Mouse (Mus musculus) C2C12 (cell line): ENCODE data around the gene Hes3. TPM values are rescaled to one million over a fixed set of nuclear protein-coding genes. Genes with fewer than 3 reads are reported as not detected.

ENCODE experiments used
- H3K27me3 ChIP-seq: one replicate; pipeline ENCODE4 v1.6.1; 2011; ENCODE audit not compliant: control insufficient read depth, insufficient read depth, insufficient read length
- H3K36me3 ChIP-seq: one replicate; pipeline ENCODE4 v1.6.1; 2011; ENCODE audit not compliant: control insufficient read depth, insufficient read depth
- H3K4me3 ChIP-seq: one replicate; pipeline ENCODE4 v1.5.1; 2011; ENCODE audit warnings: mild to moderate bottlenecking, control low read depth; ENCODE audit not compliant: poor library complexity, insufficient read depth, severe bottlenecking
- H3K79me2 ChIP-seq: one replicate; pipeline ENCODE4 v1.6.1; 2011; ENCODE audit not compliant: control insufficient read depth, insufficient read depth
- H3K79me3 ChIP-seq: one replicate; pipeline ENCODE4 v1.6.1; 2011; ENCODE audit warnings: low read depth, control low read depth
- H3ac ChIP-seq: one replicate; pipeline ENCODE3; 2011; ENCODE audit warnings: low read depth; ENCODE audit not compliant: control insufficient read depth, insufficient read length
- CEBPB ChIP-seq: IDR thresholded peaks from one replicate; pipeline ENCODE4 v1.6.1; 2011; ENCODE audit warnings: low read depth, mild to moderate bottlenecking, control low read depth, moderate library complexity
- CTCF ChIP-seq: IDR thresholded peaks from one replicate; pipeline ENCODE4 v1.5.1; 2011; ENCODE audit not compliant: control insufficient read depth, insufficient read depth, insufficient read length
- FOSL1 ChIP-seq: IDR thresholded peaks from one replicate; pipeline ENCODE4 v1.8.0; 2011; ENCODE audit warnings: mild to moderate bottlenecking, low read length; ENCODE audit not compliant: poor library complexity, insufficient read depth, severe bottlenecking
- MAX ChIP-seq: IDR thresholded peaks from one replicate; pipeline ENCODE4 v1.6.1; 2011; ENCODE audit warnings: mild to moderate bottlenecking, control low read depth
- MYOD1 ChIP-seq: IDR thresholded peaks from one replicate; pipeline ENCODE4 v1.6.1; 2011; ENCODE audit warnings: low read depth; ENCODE audit not compliant: control insufficient read depth, insufficient read length
- MYOG ChIP-seq: IDR thresholded peaks from one replicate; pipeline ENCODE4 v1.6.1; 2011; ENCODE audit not compliant: control insufficient read depth, insufficient read length; ENCODE audit errors: extremely low read depth
- USF1 ChIP-seq: IDR thresholded peaks from one replicate; pipeline ENCODE4 v1.6.1; 2011; ENCODE audit warnings: low read depth, mild to moderate bottlenecking, control low read depth, moderate library complexity
- polyA plus RNA-seq: library from polyadenylated mRNA; unstranded; fragments of >200 nt; fragmentation: generic; extraction: Trizol; gene quantifications from one replicate; pipeline ENCODE4 v1.2.1, GENCODE M21; 2012; ENCODE audit warnings: missing spikeins

The Hes3 gene
- polyA plus RNA-seq, 1 experiment, result not detected

DNA sequence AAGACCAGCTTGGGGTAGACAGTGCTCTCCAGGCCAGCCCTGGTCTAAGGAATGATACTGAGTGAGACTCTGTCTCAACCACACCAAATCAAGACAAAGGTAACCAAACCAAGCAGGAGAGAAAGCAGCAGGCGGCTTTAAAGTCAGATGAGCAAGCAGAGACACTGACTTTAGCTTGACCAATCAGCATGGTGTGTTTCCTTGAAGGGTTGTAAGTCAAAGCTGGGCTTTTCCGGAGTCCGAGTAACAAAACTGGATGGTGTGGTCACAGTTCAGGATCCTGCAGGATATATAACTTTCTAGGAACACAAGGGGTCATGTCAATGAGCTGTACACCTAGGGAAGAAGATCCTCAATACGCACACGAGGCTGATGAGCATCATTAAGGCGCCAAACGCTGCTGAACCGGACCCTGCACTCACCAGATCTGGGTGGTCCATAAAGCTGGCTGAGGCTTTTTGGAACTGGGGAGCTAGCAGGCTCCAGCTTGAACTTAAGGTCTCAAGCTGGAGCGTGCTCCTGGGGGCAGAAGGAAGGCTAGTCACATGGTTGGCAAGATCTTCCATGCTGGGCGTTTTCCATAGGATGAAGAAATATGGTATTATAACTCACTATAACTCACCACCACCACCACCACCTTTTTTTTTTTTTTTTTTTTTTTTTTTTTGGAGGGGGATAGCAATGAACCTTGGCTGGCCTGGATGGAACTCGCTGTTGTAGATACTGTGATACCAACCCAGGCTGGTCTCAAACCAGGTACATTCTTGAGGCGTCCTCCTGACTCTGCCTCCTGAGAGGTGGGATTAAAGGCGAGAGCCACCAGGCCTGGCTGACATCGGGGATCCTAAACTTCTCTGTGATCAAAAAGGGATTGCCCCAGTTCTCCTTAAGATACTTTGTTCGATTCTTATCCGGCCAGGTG lies 33.4 kb upstream of the Hes3 start:
- Histone ChIP-seq H3K79me3 (peaks cover 40% of the 10 kb centered on the region), H3K27me3 (no peaks in the 10 kb centered on the region), H3ac (no peak overlapping the region), H3K4me3 (peak overlapping the region; percentile 24), H3K79me2 (peaks cover 43% of the 10 kb centered on the region), H3K36me3 (peaks cover 30% of the 10 kb centered on the region)
- TF ChIP-seq CEBPB (no peak), MYOD1 (no peak)

DNA sequence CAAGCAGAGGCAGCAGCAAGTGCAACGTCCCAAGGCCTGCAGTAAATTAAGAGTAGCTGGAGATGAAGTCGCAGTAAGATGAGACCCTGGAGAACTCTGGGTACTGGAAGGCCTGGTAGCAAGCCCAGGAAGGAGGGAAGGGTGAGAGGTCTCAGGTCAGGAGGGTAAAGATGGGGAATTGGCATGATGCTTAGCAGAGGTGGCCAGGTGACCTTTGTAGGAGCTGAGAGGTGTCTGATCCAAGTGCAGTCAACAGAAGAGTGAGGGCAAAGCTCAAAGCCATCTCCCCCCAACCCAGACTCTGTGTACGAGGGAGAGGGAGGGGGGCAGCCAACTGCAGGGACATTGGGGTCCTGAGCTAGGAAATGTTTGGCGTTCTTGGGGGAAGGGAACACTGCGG lies 30.0 kb upstream of the Hes3 start:
- no peak for TF ChIP-seq MAX
- no peak for TF ChIP-seq MYOD1
- no peak for TF ChIP-seq USF1
- TF ChIP-seq CTCF, result no peak
- TF ChIP-seq FOSL1, result no peak
- no peak for TF ChIP-seq CEBPB
- no peak for TF ChIP-seq MYOG
- Histone ChIP-seq H3ac (no peak overlapping the region), H3K36me3 (no peaks in the 10 kb centered on the region), H3K4me3 (no peak overlapping the region), H3K79me3 (peaks cover 7% of the 10 kb centered on the region), H3K27me3 (peaks cover 3% of the 10 kb centered on the region), H3K79me2 (peaks cover 9% of the 10 kb centered on the region)

DNA sequence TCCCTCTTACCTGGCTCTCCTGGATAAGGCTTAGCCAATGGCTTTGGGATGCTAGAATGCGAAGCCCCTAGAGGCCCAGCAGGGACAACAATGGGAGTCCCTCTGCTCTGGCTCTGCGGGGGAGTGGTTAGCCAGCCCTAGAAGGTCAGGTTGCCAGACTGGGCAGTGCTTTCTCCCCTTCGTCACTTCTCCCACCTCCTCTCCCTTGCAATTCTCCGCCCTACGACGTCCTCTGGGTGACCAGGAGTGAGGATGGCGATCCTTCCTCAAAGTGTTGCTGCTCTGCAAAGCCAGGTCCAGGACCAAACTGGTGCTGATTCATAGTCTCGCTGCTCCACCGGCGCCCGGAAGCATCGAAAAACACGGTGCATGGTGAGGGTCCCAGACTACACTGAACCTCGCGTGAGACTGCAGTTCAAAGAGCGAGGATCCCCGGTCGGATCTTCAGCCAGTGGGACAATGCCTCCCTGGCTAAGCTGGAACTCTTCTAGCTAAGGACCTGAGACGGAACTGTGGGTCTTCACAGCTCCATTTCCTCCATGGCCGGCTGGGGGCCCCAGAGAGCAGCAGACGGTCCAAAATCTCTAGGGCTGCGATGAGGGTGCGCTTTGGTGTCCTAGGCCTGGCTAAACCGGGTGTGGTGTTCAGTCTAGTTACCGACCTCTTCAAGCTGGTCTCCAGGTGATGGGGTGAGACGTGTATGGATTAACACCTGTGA lies 27.2 kb upstream of the Hes3 start, which contains the start of gene Rnf207:
Gene Rnf207 (minus strand): TSS at position 477 of the 718 bp plus-strand sequence.
- Histone ChIP-seq H3K79me3 (no peaks in the 10 kb centered on the region), H3K79me2 (no peaks in the 10 kb centered on the region), H3K4me3 (no peak within 1 kb of the TSS), H3K27me3 (peaks cover 23% of the 10 kb centered on the region), H3ac (peak within 1 kb of the TSS; percentile 14), H3K36me3 (no peaks in the 10 kb centered on the region)
- TF ChIP-seq CEBPB (no peak), CTCF (peak; percentile 49)

DNA sequence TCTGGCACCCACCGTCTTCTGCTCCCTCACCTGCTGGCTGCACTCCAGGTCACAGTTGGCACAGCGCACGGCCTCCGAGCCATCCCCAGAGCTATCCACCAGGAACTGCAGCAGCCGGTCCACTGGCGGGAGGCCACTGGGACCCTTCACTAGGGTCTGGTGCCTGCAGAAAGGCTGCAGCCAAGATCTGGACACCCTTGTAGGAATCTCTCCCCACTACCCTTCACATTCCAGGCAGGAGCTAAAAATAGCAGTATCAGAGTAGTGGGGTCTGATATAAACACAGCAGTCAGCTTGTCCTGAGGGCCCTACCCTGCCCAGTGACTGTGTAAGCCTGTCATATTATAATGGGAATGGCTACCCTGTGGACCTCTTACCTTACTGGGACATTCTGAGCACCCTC lies 26.2 kb upstream of the Hes3 start:
- no peaks in the 10 kb centered on the region for H3K79me3 ChIP-seq
- TF ChIP-seq MYOD1 (no peak), MYOG (no peak), USF1 (no peak), FOSL1 (no peak), CEBPB (no peak), CTCF (no peak), MAX (no peak)
- H3K36me3 ChIP-seq, result no peaks in the 10 kb centered on the region
- H3K4me3 ChIP-seq, result no peak overlapping the region
- H3K27me3 ChIP-seq, result peaks cover 23% of the 10 kb centered on the region
- H3ac ChIP-seq, result no peak overlapping the region
- no peaks in the 10 kb centered on the region for H3K79me2 ChIP-seq

DNA sequence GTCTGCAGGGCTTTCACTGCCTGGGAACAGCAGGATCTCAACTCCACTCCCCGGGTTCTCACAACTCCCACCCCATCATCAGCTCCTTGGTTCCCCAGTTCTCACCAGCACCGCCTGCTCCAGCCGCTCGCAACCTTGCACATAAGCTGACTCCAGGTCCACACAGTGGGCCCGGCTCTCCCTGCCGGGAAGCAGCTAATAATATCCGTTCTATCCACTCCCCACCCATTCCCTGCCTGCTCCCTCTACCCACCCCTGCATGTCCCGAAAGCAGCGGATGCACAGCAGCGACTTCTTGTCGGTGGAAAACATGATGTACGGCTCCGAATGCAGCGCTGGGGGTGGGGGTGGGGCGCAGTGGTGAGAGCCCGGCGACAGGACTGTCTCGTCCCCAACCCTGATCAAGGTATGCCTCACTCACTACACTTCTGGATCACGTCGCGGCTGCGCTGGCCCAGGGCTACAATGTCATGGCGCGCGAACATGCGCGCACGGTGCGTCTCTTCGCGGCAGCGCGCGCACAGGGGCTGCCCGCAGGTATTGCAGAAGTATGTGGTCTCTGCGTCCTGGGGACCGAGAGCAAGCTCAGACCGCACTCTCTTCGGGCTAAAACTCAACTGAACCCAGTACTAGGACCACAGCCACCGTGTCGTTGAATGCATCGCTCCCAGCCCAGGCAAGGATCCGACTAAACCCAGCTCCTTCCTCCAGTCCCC lies 24.2 kb upstream of the Hes3 start:
- H3K79me3 ChIP-seq, result no peaks in the 10 kb centered on the region
- no peaks in the 10 kb centered on the region for H3K79me2 ChIP-seq
- peaks cover 23% of the 10 kb centered on the region for H3K27me3 ChIP-seq
- TF ChIP-seq MAX, result no peak
- no peak for TF ChIP-seq CTCF
- no peak for TF ChIP-seq MYOG
- no peak for TF ChIP-seq USF1
- no peak for TF ChIP-seq FOSL1
- TF ChIP-seq CEBPB, result no peak
- TF ChIP-seq MYOD1, result no peak
- no peak overlapping the region for H3ac ChIP-seq
- H3K4me3 ChIP-seq, result no peak overlapping the region
- H3K36me3 ChIP-seq, result no peaks in the 10 kb centered on the region

DNA sequence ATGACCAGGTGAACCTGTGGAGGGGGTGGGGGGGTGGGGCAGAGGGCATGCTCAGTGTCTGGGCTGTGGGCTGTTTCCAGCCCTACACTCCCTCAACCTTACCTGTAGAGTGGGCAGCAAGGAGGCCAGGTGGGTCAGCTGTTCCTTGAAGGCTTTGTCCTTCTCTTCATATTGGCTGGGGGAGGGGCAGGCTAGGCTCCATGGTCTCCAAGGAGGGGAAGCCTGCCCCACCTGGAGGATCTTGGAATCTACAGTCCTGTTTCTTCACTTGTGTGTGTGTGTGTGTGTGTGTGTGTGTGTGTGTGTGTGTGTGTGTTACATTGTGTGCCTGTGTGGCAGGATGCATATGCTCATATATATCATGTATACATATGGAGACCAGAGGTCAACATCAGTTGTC lies 22.5 kb upstream of the Hes3 start:
- no peaks in the 10 kb centered on the region for H3K79me2 ChIP-seq
- no peak for TF ChIP-seq FOSL1
- no peak for TF ChIP-seq MAX
- TF ChIP-seq CTCF, result no peak
- TF ChIP-seq MYOD1, result no peak
- TF ChIP-seq USF1, result no peak
- TF ChIP-seq CEBPB, result no peak
- H3ac ChIP-seq, result no peak overlapping the region
- H3K36me3 ChIP-seq, result no peaks in the 10 kb centered on the region
- no peaks in the 10 kb centered on the region for H3K79me3 ChIP-seq
- H3K27me3 ChIP-seq, result peaks cover 23% of the 10 kb centered on the region
- H3K4me3 ChIP-seq, result no peak overlapping the region
